Mouse (Mus musculus) megakaryocyte progenitor cell, adult 5-6 weeks (primary cell): ENCODE measurements around the gene Mis12. TPM values are rescaled to one million over a fixed set of nuclear protein-coding genes. Genes with fewer than 3 reads are reported as not detected.

Experiments
- ATAC-seq: replicated peaks from 2 replicates; pipeline ENCODE4 v1.8.0; 2016; ENCODE audit warnings: mild to moderate bottlenecking, moderate TSS enrichment, inconsistent platforms; ENCODE audit not compliant: poor library complexity
- total RNA-seq, 2 experiments: library from RNA; stranded (forward) in 1 of 2; stranded (reverse) in 1 of 2; fragments of 157-497, 149-512 nt in 1 of 2; fragments of 200-1000 nt in 1 of 2; gene quantifications; 2 replicates each; pipeline versions ENCODE4 v1.2.3 to v1.2.4; 2015 to 2017

Mis12 gene
- total RNA-seq (2015): 26.4 and 30.6 TPM in 2 replicates
- 32.4 and 40.0 TPM in 2 replicates for total RNA-seq (2017)

GRCm38 (mm10) chr11:71019201-71020068 lies at the start of gene Mis12, which contains the start of gene Derl2:
Mis12 (plus strand) TSS chr11:71019611.
Derl2 (minus strand) TSS chr11:71019841.
- ATAC-seq: peak; percentile 94

DNA sequence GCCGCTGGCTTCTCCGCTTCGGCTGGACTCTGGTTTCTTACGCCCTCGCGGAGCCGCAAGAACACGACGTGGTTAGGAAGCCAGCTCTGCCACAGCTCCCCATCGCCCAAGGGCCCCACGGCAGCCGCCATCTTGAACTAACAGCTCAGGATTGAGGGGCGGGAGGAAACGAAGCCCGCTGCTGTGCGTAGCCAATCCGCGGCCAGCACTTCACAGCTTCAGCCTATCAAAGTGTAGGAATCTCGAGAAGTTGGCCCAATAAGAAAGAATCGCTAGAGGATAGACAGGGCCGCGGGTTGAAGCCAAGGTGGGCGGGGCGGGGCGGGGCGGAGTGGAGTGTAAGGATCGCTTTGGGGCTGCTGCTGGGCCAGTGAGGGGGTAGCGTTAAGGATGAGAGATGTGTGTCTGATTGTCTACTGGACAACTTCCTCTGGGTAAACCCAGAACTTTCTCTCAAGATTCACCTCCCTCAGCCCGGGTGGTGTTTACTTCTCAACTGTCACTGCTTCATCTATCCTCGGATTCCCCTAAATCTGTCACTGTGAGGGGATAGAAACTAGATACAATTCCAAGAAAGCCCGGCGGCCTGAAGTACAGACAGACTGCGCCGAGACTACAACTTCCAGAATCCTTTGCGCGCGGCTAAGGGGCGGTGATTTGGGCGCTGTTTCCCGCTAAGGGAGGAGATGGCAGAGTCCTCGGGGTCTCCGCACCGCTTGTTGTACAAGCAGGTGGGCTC lies 49.4 kb upstream of the Mis12 start, which contains the start of the genes Nup88 and Rpain:
Gene Nup88, minus strand, starts transcription at position 153 of the 739 bp plus-strand sequence.
Gene Rpain, plus strand, starts transcription at position 393 of the 739 bp plus-strand sequence.
- ATAC-seq: peak; percentile 74

DNA sequence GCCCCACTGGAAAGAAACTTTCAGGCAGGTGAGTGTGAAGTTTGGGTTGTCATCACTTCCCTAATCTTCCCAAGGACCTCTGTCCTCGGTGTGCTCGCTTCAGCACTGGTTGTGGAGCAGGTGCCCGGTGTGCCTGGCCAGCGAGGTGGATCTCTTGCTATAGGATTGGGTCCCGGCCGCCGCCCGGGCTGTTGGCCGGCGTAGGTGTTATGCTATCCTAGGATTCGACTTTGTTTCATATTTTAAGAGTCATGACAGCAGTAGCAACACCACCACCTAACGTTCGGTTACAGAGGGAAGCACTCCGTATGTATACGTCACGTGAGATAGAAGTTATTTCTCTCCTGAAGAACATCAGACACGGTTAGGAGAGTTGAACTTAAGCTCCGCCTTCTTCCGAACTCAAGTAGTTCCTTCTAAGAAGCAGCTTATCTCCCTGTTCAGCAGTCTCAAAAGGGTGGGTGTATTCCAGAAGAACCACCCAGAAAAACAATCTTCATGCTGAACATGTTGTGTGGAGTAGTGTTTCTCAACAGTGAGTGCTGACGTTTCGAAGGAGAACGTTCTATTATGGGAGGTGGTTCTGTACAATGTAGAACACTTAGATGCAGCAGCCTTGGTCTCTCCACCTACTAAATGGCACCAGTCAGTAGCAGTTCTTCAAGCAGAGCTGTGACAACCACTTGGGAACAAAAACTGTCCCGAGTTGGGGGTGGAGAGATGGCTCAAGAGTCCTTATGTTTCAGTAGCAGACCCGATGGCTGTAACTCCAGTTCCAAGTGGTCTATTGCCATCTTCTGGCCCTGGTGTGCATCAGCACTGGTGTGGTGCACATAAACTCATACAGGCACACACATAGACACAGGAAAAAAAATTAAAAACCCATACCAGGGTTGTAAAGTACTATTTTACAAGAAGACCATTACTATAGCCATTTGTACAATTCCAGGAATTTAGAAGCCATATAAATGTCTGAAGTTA lies 48.6 kb upstream of the Mis12 start:
- ATAC-seq: peak; percentile 62

DNA sequence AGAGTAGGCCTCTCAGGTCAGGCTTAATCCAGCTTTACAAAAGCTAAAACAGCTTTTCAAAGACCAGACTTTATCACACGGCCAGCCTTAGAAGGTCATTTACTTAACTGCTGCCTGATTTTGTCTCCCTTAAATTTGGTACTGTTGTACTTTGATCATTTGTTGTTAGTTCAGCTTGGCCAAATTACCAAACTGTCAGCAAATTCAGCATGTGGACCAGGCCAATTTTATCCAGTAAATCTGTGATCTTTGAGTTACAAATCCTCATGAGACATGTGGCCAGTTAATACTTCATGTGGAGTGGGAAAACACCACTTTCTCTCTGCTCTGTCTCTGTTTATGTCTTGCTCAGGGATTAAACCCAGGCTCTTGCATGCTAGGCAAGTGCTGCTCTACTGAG lies 46.8 kb upstream of the Mis12 start:
- no peak for ATAC-seq

- ATAC-seq: peak; percentile 20; the same call in 1 of the 2 replicates
Observed at GRCm38 (mm10) chr11:70973947-70974346, 45.5 kb upstream of the Mis12 start.

DNA sequence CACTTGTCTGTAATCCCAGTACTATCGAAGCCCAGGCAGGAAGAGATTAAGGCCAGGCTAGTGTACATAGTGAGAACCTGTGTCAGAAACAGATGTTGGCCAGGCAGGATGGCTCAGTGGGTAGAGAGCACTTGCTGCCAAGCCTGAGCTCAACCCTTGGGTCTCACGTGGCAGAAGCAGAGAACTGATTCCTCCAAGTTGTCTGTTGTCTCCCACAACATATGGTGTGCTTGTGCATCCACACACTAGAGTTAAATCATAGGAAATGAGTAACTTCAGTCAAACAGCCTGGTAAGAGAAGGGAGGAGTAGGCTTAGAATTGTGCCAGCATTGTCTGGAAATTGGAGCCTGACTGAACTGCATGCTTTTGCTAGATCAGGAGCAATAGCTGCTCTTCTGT lies 44.2 kb upstream of the Mis12 start:
- ATAC-seq: no peak

- no peak for ATAC-seq
Observed at GRCm38 (mm10) chr11:70977293-70977692, 42.1 kb upstream of the Mis12 start.

DNA sequence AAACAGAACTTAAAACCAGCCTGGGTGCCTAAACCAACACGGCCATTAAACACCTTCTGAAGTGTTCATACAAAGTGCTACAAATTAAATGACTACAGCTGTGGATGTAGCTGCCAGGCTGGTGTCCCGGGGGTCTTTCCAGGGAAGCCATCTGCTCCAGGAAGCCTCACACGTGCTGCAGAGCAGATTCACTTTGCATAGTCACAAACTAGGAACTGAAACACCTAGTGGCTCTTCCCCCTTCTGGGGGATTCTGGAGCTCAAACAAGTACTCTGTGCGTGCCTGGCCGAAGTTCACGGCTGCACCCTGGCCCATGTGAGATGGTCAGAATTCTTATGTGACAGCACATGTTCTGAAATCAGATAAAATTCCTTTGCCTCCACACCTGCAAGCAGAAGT lies 39.2 kb upstream of the Mis12 start:
- no peak for ATAC-seq

GRCm38 (mm10) chr11:70980751-70981510 lies 38.5 kb upstream of the Mis12 start:
- ATAC-seq: no peak

DNA sequence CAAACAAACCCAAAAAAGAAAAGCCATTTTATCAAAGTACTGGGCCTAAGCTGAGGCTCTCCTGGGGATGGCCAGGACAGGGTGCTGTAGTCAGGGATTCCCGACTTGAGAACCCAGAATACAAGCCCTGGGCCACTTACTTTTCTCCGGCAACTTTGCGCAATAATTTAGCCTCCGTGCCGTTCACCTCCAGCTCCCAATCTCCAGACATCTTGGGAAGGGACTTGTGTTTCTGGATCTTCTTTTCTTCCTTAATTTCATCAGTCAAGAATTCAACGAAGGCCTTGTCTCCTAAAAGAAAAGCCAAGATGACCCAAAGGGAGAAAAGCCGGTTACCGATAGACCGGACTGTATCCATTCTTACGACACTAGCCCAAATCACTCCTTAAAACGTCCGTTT lies 37.4 kb upstream of the Mis12 start:
- no peak for ATAC-seq

GRCm38 (mm10) chr11:70982557-70983228 lies 36.7 kb upstream of the Mis12 start, which contains the start of gene C1qbp:
C1qbp (minus strand) TSS chr11:70983026.
- ATAC-seq: peak; percentile 99

DNA sequence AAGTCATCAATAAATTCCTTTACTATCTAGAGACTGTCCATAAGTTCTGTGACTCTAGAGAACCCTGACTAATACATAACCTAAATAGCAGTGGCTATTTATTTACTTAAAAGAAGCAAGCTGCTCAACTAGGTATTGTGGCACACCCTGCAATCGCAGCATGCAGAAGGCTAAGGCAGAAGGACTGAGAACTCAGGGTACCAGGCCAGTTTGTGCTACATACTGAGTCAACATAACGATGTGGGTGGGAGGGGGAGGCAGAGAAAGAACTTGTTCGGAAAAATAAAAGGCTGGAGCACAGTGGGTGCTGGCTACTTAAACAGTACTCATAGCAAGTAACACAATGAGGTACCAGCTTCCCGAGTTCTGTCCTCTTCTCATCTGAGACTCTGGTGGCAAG lies 18.2 kb upstream of the Mis12 start:
- no peak for ATAC-seq

- peak; percentile 40 for ATAC-seq
Observed at GRCm38 (mm10) chr11:71003611-71004315, 15.6 kb upstream of the Mis12 start.

- peak; percentile 98 for ATAC-seq
Observed at GRCm38 (mm10) chr11:71004316-71004773, 15.1 kb upstream of the Mis12 start, which contains the start of gene Dhx33. Dhx33 (minus strand) TSS chr11:71004437.

GRCm38 (mm10) chr11:71005046-71005445 lies 14.4 kb upstream of the Mis12 start:
- no peak for ATAC-seq

DNA sequence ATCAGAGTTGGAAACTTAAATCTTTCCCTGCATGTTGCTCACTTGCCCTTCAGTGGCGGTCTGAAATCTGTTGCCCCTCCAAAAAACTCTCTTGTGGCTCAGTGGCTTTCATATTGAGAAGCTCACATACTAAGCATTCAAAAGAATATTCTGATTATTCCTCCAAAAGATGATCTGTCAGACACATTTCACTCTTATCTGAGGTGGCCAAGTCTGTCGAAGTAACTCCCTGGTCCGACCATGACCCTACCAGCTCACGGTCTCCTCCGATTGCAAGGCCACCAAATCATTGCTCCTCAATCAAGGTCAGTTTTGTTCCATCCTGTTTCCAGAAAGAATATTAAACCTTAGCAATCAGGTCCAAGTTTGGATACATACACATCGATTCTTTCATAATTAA lies 12.4 kb upstream of the Mis12 start:
- no peak for ATAC-seq

- no peak for ATAC-seq
Observed at GRCm38 (mm10) chr11:71007831-71008230, 11.6 kb upstream of the Mis12 start.

GRCm38 (mm10) chr11:71008321-71008720 lies 11.1 kb upstream of the Mis12 start:
- ATAC-seq: no peak
